Mouse (Mus musculus): ENCODE results near the gene Rhbdf2.

DNA sequence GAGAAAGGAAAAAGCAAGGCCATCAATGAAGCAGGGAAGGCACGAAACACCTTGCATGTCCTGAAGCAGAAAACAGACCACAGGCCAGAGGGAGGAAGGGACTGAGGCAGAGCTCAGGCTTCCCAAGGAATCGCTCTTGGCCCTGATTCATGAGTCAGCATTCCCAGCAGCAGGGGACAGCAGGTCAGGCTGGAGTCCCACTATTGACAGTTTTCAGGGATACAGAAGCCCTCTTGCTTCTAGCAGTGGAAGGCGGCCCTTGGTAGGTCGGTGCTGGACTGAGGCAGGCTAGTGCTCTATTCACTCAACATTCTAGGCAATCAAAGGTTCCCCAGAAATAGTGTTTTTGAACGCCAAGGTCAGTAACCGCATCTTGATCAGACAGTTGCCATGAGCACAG lies 52.3 kb downstream of the Rhbdf2 start:
- TF ChIP-seq POLR2A (IDR thresholded peaks at IDR 0.05; ENCODE audit: extremely low read depth, insufficient read depth, low read length) (no peak), CTCF (IDR thresholded peaks at IDR 0.05; ENCODE audit: low read depth, low read length) (no peak)

Data from liver, adult 2 months (tissue).